Mouse (Mus musculus) thymus, adult 2 months (tissue): ENCODE measurements around the gene Rnf121. TPM values are rescaled to one million over a fixed set of nuclear protein-coding genes. Genes with fewer than 3 reads are reported as not detected.

Source experiments
- DNase-seq: peaks from one replicate; pipeline ENCODE4 v3.0.0; 2021
- H3K27ac ChIP-seq: fragments of 200-500 bp; 2 replicates; pipeline ENCODE4 v1.5.1; 2012; ENCODE audit warnings: low read length, control low read depth; ENCODE audit not compliant: control insufficient read depth, insufficient read depth
- H3K27me3 ChIP-seq: fragments of 200-500 bp; 2 replicates; pipeline ENCODE4 v1.6.1; 2012; ENCODE audit warnings: mild to moderate bottlenecking, low read length, moderate library complexity, mixed read lengths; ENCODE audit not compliant: control insufficient read depth, insufficient read depth
- H3K36me3 ChIP-seq: fragments of 200-500 bp; 2 replicates; pipeline ENCODE4 v1.6.1; 2012; ENCODE audit warnings: mild to moderate bottlenecking, low read length, moderate library complexity; ENCODE audit not compliant: control insufficient read depth, insufficient read depth
- H3K4me1 ChIP-seq: fragments of 200-500 bp; replicated peaks from 2 replicates; pipeline ENCODE4 v1.6.1; 2012; ENCODE audit warnings: low read length; ENCODE audit not compliant: control insufficient read depth, insufficient read depth
- H3K4me3 ChIP-seq: fragments of 200-500 bp; 2 replicates; pipeline ENCODE4 v1.5.1; 2012; ENCODE audit warnings: mild to moderate bottlenecking, low read length, control low read depth, moderate library complexity; ENCODE audit not compliant: control insufficient read depth, insufficient read depth
- CTCF ChIP-seq: fragments of 200-500 bp; IDR thresholded peaks from 2 replicates; pipeline ENCODE4 v1.5.1; 2012; ENCODE audit warnings: mild to moderate bottlenecking, control low read depth, low read length, moderate library complexity, borderline replicate concordance; ENCODE audit not compliant: control insufficient read depth, poor library complexity, insufficient read depth; ENCODE audit errors: extremely low read depth
- POLR2A ChIP-seq: fragments of 200-500 bp; IDR thresholded peaks from 2 replicates; pipeline ENCODE4 v1.6.1; 2012; ENCODE audit warnings: mild to moderate bottlenecking, low read length, control low read depth, moderate library complexity; ENCODE audit not compliant: control insufficient read depth, poor library complexity, insufficient read depth; ENCODE audit errors: extremely low read depth
- WGBS: fragments of 180-500 bp; shearing (Covaris S2); methylation state at CpG from one replicate; pipeline ENCODE4 v1.1.7; 2018; 5-methylcytosine and 5-hydroxymethylcytosine counted together
- polyA plus RNA-seq: library from polyadenylated mRNA; depleted of rRNA; stranded (reverse); fragments of >200 nt; gene quantifications from 2 replicates; pipeline ENCODE4 v1.2.3, GENCODE M21; 2012

Gene Rnf121
- polyA plus RNA-seq, 1 experiment = 41.0 TPM

DNA sequence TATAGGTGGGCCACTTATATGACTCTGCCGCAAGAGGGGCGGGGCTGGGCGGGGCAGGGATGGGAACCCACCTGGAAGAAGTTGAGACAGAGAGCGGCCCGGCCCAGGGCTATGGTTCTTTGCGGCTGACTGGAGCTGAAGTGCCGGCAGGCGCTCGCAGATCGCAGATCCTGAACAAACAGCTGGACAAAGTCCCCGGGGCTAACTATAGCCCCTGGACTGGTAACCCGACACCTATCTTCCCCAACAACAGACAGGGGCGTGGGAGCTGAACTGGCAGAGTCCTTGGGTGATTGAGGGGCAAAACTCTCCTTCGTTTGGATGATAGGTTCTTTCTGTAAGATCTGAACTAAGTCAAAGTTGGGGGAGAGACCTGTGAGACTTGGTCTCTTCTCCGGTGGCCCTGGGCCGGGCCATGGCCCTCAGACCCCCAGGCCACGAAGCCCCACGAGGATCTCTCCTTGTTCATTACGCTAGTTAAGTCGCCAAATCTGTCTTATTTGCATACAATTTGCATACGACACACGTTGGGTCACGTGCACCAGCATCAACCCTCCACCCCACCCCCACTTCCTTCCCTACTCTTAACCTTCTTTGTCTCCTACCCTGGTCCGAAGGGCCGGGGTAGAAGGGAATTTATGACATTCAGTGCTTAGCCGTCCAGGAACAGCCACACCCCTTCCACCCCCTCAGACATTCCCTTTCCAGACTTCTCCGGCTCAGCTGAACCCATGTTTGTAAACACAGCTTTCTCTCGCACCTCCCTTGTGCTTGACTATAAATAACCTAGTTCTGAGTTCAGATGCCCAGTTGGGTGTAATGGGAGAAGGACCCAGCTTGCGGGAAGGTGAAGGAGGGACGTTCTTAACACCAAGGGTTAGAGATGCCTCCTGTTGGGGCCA lies 34.7 kb upstream of the Rnf121 start:
- 17% methylated on average over 30 of the region's 30 CpGs for WGBS
- Histone ChIP-seq H3K27ac (peak overlapping the region; percentile 51; the same call in 1 of the 2 replicates), H3K4me3 (peak overlapping the region; percentile 50), H3K36me3 (no peaks in the 10 kb centered on the region), H3K4me1 (peaks cover 23% of the 10 kb centered on the region), H3K27me3 (no peaks in the 10 kb centered on the region)
- no peak for TF ChIP-seq CTCF
- no peak for TF ChIP-seq POLR2A
- DNase-seq = peak; percentile 54

DNA sequence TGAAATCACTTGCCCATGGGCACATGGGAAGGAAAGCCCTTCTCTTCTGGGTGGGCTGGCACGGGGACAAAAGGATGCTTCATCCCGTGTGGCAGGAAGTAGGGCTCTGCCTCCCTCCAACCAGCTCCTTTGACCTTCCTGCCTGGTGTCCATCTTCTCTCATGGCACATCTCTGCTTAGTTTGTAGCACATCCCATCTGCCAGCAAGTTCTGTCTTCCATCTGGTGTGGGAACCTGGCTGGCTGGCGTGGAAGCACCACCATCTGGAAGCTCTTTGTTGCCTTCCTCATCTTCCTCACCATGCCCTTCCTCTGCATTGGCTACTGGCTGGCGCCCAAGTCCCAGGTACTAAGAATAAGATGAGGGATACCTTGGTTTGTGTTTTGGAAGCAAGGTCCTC lies 22.1 kb upstream of the Rnf121 start:
- 85% methylated on average over 4 of the region's 4 CpGs for WGBS
- Histone ChIP-seq H3K27me3 (no peaks in the 10 kb centered on the region), H3K4me1 (0 out of 2 replicates have a peak, but pooled peaks cover 2% of the 10 kb centered on the region), H3K27ac (no peak overlapping the region), H3K36me3 (peaks cover 2% of the 10 kb centered on the region; the same call in 1 of the 2 replicates), H3K4me3 (no peak overlapping the region)
- DNase-seq = no peak
- TF ChIP-seq CTCF (no peak), POLR2A (no peak)

DNA sequence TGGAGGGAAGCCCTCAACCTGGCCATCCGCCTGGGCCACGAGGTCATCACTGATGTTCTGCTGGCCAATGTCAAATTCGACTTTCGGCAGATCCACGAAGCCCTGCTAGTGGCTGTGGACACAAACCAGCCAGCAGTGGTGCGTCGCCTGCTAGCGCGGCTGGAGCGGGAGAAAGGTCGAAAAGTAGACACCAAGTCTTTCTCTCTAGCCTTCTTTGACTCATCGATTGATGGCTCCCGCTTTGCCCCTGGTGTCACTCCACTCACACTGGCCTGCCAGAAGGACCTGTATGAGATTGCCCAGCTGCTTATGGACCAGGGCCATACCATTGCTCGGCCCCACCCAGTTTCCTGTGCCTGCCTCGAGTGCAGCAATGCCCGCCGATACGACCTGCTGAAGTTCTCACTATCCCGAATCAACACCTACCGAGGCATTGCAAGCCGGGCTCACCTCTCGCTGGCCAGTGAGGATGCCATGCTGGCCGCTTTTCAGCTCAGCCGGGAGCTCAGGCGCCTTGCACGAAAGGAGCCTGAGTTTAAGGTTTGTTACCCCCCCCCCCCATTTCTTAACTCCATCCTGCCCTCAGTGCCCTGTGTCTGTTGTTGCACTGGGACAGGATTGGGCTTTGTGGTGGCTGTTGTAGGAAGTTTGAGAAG lies 18.9 kb upstream of the Rnf121 start:
- peaks cover 28% of the 10 kb centered on the region for H3K36me3 ChIP-seq
- no peaks in the 10 kb centered on the region for H3K27me3 ChIP-seq
- TF ChIP-seq POLR2A (no peak), CTCF (no peak)
- 96% methylated on average over 26 of the region's 26 CpGs for WGBS
- H3K27ac ChIP-seq = no peak overlapping the region
- H3K4me1 ChIP-seq = 0 out of 2 replicates have a peak, but pooled peaks cover 1% of the 10 kb centered on the region
- no peak overlapping the region for H3K4me3 ChIP-seq
- DNase-seq = no peak

DNA sequence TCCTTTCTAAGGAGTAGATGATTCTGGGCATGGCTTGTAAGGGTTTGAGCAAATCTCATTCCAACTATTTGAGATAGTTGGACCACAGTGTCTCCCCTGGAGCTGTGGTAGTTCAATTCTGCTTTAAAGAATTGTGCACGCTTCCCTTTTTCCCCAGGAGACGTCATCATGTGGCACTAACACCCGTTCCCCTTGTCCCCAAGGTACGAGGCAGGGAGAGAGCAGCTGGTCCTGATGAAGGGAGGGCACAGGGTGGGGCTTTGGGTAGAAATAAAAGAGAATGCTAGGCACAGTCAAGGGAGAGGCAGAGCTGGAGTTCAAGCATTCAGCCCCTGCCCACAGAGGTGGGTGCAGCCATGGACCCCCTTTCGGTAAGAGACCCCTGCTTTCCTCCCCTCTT lies 17.5 kb upstream of the Rnf121 start, which contains the start of gene Trpc2:
Gene Trpc2 (plus strand): TSS at position 301 of the 400 bp plus-strand sequence.
- Histone ChIP-seq H3K36me3 (peaks cover 34% of the 10 kb centered on the region), H3K4me1 (no peaks in the 10 kb centered on the region), H3K27ac (no peak within 1 kb of the TSS), H3K4me3 (no peak within 1 kb of the TSS), H3K27me3 (no peaks in the 10 kb centered on the region)
- 90% methylated on average over 5 of the region's 5 CpGs for WGBS
- TF ChIP-seq POLR2A (no peak), CTCF (no peak)
- DNase-seq = no peak

DNA sequence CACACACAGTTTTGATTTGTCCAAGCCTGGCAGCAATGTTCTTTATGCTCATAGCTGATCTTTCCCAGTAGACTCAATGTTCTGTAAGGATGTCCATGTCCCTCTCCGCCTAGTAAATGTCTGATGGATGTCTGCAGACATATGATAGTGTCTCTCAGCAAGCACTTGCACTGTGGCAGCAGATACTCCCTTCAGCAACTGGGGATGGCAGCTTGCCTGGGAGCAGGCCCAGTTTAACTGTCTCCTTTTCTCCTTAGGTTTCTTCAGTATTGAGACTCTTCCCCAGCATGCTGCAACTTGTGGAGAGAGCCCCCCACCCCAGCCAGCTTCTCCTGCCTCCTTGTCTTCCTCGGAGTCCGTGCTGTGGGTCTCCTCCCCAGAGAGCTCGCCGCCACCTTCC lies 16.5 kb upstream of the Rnf121 start:
- 99% methylated on average over 5 of the region's 5 CpGs for WGBS
- peaks cover 38% of the 10 kb centered on the region for H3K36me3 ChIP-seq
- no peak overlapping the region for H3K27ac ChIP-seq
- no peak for TF ChIP-seq POLR2A
- TF ChIP-seq CTCF = no peak
- H3K4me3 ChIP-seq = no peak overlapping the region
- H3K27me3 ChIP-seq = no peaks in the 10 kb centered on the region
- no peaks in the 10 kb centered on the region for H3K4me1 ChIP-seq
- DNase-seq = no peak

DNA sequence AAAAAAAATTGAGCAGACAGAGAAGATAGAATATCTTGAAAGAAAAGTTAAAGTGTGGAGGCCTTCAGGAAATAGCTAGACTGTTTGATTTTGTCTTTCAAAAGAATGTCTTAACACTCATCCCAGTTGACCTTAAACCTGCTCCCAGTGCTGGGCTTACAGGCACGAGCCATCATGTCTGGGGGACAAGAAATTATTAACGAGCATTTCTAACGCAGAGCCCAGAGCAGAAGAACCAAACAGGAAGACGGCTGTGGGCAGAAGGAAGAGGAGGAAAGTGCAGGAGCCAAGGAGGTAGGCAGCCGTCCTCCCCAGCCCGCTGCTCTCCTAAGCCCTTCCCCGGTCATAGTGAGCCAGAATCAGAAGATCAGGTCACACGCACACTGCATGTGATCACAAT lies 15.0 kb upstream of the Rnf121 start:
- no peak for TF ChIP-seq POLR2A
- no peak for TF ChIP-seq CTCF
- no peaks in the 10 kb centered on the region for H3K4me1 ChIP-seq
- peaks cover 42% of the 10 kb centered on the region for H3K36me3 ChIP-seq
- no peaks in the 10 kb centered on the region for H3K27me3 ChIP-seq
- WGBS = 98% methylated on average over 8 of the region's 8 CpGs
- no peak for DNase-seq
- no peak overlapping the region for H3K4me3 ChIP-seq
- H3K27ac ChIP-seq = no peak overlapping the region
